Mouse (Mus musculus) forebrain, embryonic 12.5 days (tissue): ENCODE data around the gene Cdkn2d. TPM values are rescaled to one million over a fixed set of nuclear protein-coding genes. Genes with fewer than 3 reads are reported as not detected.

Experiments used
- ATAC-seq: fragments of 200-750 bp; cut with Nextera tagmentation; 2 replicates; pipeline ENCODE4 v1.8.0; 2017; ENCODE audit warnings: moderate TSS enrichment; ENCODE audit not compliant: low FRiP score
- H3K27ac ChIP-seq: fragments of 300-500 bp; sonication (generic); 2 replicates; pipeline ENCODE4 v1.5.1; 2016; ENCODE audit warnings: mild to moderate bottlenecking
- H3K27me3 ChIP-seq: fragments of 300-500 bp; sonication (generic); 2 replicates; pipeline ENCODE4 v1.6.1; 2016; ENCODE audit warnings: mild to moderate bottlenecking
- H3K36me3 ChIP-seq: fragments of 300-500 bp; sonication (generic); replicated peaks from 2 replicates; pipeline ENCODE4 v1.6.1; 2016; ENCODE audit warnings: mild to moderate bottlenecking
- H3K4me1 ChIP-seq: fragments of 300-500 bp; sonication (generic); 2 replicates; pipeline ENCODE4 v1.6.1; 2016
- H3K4me2 ChIP-seq: fragments of 300-500 bp; sonication (generic); 2 replicates; pipeline ENCODE4 v1.6.1; 2016; ENCODE audit warnings: mild to moderate bottlenecking, moderate library complexity
- H3K4me3 ChIP-seq: fragments of 300-500 bp; sonication (generic); replicated peaks from 2 replicates; pipeline ENCODE4 v1.5.1; 2016; ENCODE audit warnings: mild to moderate bottlenecking
- H3K9ac ChIP-seq: fragments of 300-500 bp; sonication (generic); 2 replicates; pipeline ENCODE4 v1.6.1; 2016; ENCODE audit warnings: mild to moderate bottlenecking
- H3K9me3 ChIP-seq: fragments of 300-500 bp; sonication (generic); 2 replicates; pipeline ENCODE4 v1.6.1; 2016
- WGBS: fragments of 180-500 bp; shearing (Covaris S2); methylation state at CpG from one replicate; pipeline ENCODE4 v1.1.7; 2016; 5-methylcytosine and 5-hydroxymethylcytosine counted together
- polyA plus RNA-seq: library from polyadenylated mRNA; unstranded; fragments of >200 nt; fragmentation: Nextera tagmentation; extraction: Ambion mirVana; gene quantifications from 2 replicates; pipeline ENCODE4 v1.2.1, GENCODE M21; 2016

The Cdkn2d gene
- polyA plus RNA-seq, 1 experiment from 2014 or later: 70.6 TPM

DNA sequence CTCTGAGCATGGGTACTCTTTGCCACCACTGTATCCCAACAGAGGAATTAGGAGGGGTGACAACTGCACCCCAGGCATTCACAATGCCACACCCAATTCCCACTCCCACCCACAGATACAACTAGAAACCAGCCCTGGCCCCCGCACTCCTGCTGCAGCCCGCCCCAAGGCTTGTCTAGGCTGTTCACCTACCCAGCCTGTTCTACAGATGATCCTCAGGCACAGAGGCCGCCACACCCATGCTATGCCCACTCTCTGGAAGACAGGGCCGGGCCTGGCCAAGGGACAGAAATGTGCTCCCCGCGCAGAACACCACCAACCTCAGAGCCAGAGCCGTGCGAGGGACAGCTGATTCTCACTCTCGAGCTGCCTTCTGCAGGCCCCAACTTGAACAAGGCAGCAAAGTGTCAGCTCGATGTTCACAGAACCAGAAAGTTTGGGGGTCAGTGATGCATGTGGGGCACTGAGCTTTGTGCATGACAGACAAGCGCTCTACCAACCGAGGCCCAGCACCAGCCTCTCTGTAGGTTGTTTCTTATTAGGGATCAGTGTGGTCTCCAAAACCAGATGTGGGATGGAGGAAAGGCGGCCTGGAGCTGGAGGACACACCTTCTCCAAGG, 40.0 kb downstream of the Cdkn2d start:
- no peak overlapping the region for H3K4me3 ChIP-seq
- no peak overlapping the region for H3K27ac ChIP-seq
- ATAC-seq: no peak
- 66% methylated on average over 13 of the region's 13 CpGs for WGBS
- peaks cover 65% of the 10 kb centered on the region for H3K27me3 ChIP-seq
- H3K4me1 ChIP-seq: peaks cover 3% of the 10 kb centered on the region; the same call in 1 of the 2 replicates
- H3K9ac ChIP-seq: no peak overlapping the region
- H3K9me3 ChIP-seq: no peaks in the 10 kb centered on the region
- H3K4me2 ChIP-seq: no peak overlapping the region
- H3K36me3 ChIP-seq: no peaks in the 10 kb centered on the region

DNA sequence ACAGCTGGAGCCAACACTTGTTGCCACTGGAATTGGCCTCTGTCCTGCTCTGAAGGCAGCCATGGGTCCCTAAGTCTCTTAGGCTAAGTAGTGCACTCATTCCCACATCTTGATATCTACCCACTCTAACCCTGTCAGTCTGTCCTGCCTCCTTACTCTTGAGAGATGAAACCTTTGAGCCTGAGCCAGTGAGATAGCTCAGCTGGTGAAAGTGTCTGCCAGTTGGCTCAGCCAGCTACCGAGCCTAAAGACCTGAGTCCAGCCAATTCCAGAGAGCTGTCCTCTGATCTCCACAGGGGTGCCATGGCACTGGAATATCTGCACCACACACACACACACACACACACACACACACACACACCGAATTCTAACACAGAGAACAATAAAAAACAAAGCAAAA, 40.7 kb downstream of the Cdkn2d start:
- ATAC-seq: no peak
- H3K9me3 ChIP-seq: no peaks in the 10 kb centered on the region
- 57% methylated on average over 2 of the region's 2 CpGs for WGBS
- H3K4me3 ChIP-seq: no peak overlapping the region
- peaks cover 3% of the 10 kb centered on the region; the same call in 1 of the 2 replicates for H3K4me1 ChIP-seq
- H3K36me3 ChIP-seq: no peaks in the 10 kb centered on the region
- H3K27ac ChIP-seq: no peak overlapping the region
- H3K4me2 ChIP-seq: no peak overlapping the region
- no peak overlapping the region for H3K9ac ChIP-seq
- peaks cover 73% of the 10 kb centered on the region for H3K27me3 ChIP-seq

DNA sequence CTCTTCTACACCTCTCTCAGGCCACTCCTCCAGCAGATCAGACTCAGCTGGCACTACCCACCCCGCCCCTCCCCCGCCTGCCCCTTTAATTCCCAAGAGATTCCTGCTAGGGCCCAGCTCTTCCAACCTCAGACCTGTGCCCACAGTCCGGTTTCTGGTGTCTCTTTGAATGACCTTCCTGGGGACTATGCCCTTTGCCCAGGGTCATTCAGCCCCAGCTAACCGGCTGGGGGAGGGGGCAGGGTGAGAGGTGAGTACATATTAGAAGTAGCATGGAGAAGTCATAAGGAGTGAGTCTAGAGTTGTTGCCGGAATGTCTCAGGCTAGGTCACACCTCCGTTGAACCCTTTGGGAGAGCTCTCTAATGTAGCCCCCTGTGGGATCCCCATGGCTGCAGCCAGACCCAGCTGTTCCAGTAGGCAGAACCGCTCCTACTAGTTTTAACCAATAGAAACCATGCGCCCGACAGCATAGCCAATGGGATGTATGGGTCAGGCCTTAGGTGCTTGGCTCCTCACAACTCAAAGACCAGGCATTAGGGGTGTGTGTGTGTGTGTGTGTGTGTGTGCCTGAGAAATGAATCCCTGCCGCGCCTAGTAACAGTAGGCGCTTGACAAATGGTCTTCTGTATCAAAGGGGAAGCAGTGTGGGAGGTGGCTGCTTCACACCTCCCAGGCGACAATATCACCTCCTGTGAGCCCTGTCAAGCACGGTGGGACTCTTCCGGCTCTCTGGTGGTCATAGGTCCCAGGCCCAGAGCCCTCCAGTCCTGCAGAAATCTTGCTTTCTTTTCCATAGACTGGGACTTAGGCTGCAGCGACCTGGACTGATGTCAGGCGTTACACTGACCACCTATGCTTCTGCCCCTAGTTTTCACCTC, 41.3 kb downstream of the Cdkn2d start:
- peaks cover 79% of the 10 kb centered on the region for H3K27me3 ChIP-seq
- 41% methylated on average over 17 of the region's 17 CpGs for WGBS
- ATAC-seq: no peak
- H3K36me3 ChIP-seq: no peaks in the 10 kb centered on the region
- H3K9ac ChIP-seq: no peak overlapping the region
- no peaks in the 10 kb centered on the region for H3K9me3 ChIP-seq
- H3K4me2 ChIP-seq: no peak overlapping the region
- no peak overlapping the region for H3K4me3 ChIP-seq
- peaks cover 8% of the 10 kb centered on the region for H3K4me1 ChIP-seq
- H3K27ac ChIP-seq: no peak overlapping the region

DNA sequence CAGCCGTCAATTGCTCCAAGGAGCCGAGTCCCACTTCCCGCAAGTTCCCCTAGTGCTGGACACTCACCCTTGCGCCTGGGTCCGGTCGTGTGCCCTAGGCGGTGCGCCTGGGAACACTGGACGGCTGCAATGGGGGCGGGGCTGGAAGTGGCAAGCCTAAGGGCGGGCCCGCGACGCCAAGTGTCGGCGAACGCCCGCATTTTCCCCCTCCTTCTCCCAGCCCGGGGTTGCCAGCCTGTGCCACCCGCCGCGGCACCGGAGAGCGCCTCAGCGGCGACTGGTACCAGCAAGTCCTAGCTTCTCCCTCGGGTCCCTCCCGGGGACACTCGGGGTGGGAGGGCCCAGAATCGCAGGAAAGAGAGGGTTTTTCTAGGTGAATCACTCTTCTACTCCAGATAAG, 42.9 kb downstream of the Cdkn2d start, which contains the start of gene S1pr5:
S1pr5 (minus strand) TSS at position 118 of the 400 bp plus-strand sequence.
- Histone ChIP-seq H3K27me3 (peaks cover 94% of the 10 kb centered on the region), H3K4me1 (peaks cover 21% of the 10 kb centered on the region), H3K27ac (no peak within 1 kb of the TSS), H3K4me3 (peak within 1 kb of the TSS; percentile 23), H3K9ac (0 out of 2 replicates have a peak within 1 kb of the TSS, but pooled peaks have one; percentile 12), H3K4me2 (peak within 1 kb of the TSS; percentile 26; the same call in 1 of the 2 replicates), H3K36me3 (no peaks in the 10 kb centered on the region), H3K9me3 (no peaks in the 10 kb centered on the region)
- WGBS: under 1% methylated on average over 30 of the region's 30 CpGs
- ATAC-seq: no peak

DNA sequence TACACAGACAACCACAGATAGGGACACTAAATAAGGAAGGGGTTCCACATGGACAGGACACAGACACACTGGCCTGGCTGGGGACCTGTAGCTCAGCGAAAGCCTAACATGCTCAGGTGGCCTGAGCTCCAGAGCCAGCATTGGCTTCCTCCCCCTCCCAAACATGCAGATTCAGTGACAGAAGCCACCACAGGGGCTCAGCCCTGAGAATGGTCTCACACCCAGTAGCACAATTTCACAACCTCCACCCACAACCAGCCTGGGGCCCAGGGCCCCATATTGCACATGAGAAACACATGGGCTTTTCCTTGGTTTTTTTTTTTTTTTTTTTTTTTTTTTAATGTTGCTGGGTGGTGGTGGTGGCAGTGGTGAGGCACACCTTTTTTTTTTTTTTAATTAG, 44.9 kb downstream of the Cdkn2d start:
- H3K4me2 ChIP-seq: no peak overlapping the region

DNA sequence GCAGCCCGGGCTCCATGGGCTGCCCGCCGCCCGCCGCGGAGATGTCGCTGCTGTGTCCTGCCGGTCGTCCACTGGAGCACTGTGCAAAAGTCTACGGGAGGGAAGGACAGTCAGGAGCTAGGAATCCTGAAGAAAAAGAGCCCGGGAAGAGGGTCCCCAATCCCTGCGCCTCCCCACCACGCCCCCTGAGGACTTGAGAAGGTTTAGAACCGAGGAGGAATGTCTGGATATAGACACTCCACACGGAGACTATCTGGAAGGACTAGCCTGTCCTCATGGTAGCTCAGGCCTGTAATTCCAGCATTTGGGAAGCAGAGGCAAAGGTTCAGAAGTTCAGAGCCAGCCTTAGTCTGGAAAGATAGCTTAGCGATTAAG, 46.1 kb downstream of the Cdkn2d start:
- Histone ChIP-seq H3K4me3 (peak overlapping the region; percentile 43), H3K4me1 (peaks cover 21% of the 10 kb centered on the region), H3K27me3 (peaks cover 94% of the 10 kb centered on the region), H3K9ac (peak overlapping the region; percentile 48), H3K27ac (no peak overlapping the region), H3K4me2 (peak overlapping the region; percentile 69), H3K9me3 (no peaks in the 10 kb centered on the region), H3K36me3 (no peaks in the 10 kb centered on the region)
- WGBS: under 1% methylated on average over 16 of the region's 16 CpGs
- ATAC-seq: no peak

More for the DNA sequence above, 44.9 kb downstream of the Cdkn2d start:
- WGBS: 81% methylated on average over 1 of the region's 1 CpGs
- Histone ChIP-seq H3K9ac (no peak overlapping the region), H3K9me3 (no peaks in the 10 kb centered on the region), H3K4me3 (no peak overlapping the region; the same call in 1 of the 2 replicates), H3K4me1 (peaks cover 21% of the 10 kb centered on the region), H3K27me3 (peaks cover 97% of the 10 kb centered on the region), H3K36me3 (no peaks in the 10 kb centered on the region), H3K27ac (no peak overlapping the region)
- ATAC-seq: no peak

DNA sequence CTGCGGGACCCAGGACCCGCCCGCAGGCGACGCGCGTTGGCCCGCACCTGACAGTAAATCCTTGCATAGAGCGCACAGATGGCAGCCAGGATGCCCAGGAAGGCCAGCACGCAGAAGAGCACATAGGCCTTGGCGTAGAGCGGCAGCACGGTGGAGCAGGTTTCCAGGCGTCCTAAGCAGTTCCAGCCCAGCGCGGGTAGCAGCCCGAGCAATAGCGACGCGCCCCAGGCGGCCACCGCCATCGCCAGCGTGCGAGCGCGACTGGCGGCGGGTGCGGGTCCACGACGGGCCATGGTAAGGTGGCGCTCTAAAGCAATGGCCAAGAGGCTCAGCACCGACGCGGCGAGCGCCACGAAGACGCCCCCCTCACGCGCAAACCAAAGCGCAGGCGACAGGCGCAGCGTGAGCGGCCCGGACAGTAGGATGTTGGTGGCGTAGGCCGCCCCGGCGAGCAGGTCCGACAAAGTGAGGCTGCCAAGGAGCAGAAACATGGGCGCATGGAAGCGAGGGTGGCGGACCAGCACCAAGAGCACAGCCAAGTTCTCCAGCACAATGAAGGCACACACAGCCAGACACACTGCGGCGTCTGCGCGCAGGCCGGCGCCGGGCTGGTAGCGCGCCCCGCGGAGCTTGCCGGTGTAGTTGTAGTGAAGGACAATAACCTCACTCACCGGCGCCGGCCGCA, 46.6 kb downstream of the Cdkn2d start:
- Histone ChIP-seq H3K4me2 (peak overlapping the region; percentile 69), H3K36me3 (no peaks in the 10 kb centered on the region), H3K27ac (no peak overlapping the region), H3K4me3 (peak overlapping the region; percentile 43), H3K9ac (peak overlapping the region; percentile 48), H3K9me3 (no peaks in the 10 kb centered on the region), H3K27me3 (peaks cover 90% of the 10 kb centered on the region), H3K4me1 (peaks cover 23% of the 10 kb centered on the region)
- ATAC-seq: no peak; the same call in 1 of the 2 replicates
- WGBS: under 1% methylated on average over 72 of the region's 72 CpGs

DNA sequence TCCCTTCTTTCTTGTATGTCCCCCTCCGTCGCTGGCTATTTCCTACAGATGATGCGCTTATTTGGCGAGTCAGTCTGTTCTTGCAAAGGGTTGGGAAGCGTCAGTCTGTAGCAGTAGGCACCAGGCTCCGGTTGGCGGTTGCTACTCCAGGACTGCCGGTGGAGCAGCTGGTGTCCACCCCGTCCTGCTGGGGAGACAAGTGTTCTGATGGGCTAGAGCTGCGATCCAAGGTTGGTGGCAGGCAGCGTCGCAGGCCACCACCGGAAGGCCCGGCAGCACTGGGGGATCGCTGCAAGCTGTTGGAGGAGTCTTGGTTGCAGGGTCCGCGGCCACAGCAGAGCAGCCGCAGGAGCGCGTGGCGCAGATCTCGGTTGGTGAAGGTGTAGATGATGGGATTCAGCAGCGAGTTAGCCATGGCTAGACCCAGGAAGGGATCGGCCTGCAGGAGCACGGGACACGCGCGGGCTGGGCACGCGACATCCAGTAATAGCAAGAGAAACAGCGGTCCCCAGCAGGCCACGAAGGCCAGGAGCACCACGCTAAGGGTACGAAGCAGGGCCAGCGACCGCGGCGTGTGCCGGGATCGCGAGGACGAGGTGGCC, 47.3 kb downstream of the Cdkn2d start:
- Histone ChIP-seq H3K4me3 (peak overlapping the region; percentile 43), H3K27me3 (peaks cover 83% of the 10 kb centered on the region), H3K27ac (no peak overlapping the region), H3K4me2 (peak overlapping the region; percentile 69), H3K9me3 (no peaks in the 10 kb centered on the region), H3K4me1 (peaks cover 27% of the 10 kb centered on the region), H3K9ac (peak overlapping the region; percentile 48), H3K36me3 (no peaks in the 10 kb centered on the region)
- no peak for ATAC-seq
- 4% methylated on average over 42 of the region's 42 CpGs for WGBS

DNA sequence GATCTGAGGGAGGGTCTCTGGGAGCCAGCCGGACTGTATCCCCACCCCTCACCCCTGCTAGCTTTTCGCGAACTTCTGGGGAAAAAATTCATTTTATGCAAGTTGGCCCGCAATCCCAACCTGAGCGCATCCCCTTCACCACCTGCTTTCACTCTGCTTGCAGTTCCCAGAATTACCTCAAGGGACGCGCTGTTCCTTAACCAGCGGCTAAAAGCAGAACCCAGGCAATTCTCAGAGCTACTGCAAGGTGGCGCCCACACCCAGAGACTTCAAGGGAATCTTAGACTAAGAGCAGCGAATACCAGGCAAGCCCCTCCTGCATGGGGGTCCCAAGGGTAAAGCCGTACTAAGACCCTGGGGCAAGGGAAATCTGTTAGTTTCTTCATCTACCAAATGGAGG, 49.9 kb downstream of the Cdkn2d start:
- Histone ChIP-seq H3K27ac (no peak overlapping the region), H3K9ac (no peak overlapping the region), H3K27me3 (peaks cover 59% of the 10 kb centered on the region), H3K4me3 (no peak overlapping the region), H3K9me3 (no peaks in the 10 kb centered on the region), H3K4me2 (no peak overlapping the region), H3K36me3 (no peaks in the 10 kb centered on the region), H3K4me1 (peaks cover 41% of the 10 kb centered on the region)
- no peak for ATAC-seq
- WGBS: 3% methylated on average over 11 of the region's 11 CpGs

DNA sequence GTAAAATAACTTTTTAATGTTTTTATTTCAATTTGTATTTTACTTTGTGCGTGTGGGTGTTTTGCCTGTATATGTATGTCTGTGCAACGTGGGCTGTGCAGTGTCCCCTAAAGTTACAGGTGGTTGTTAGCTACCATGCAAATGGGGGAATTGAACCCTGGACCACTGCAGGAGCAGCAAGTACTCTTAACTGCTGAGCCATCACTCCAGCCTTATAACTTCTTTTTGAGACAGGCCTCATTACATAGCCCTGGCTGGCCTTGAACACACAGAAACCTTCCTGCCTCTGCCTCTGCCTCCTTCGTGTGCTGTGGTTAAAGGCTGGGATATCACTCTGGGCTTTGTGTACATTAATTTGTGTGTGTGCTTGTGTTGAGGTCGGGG, 51.8 kb downstream of the Cdkn2d start:
- Histone ChIP-seq H3K9me3 (no peaks in the 10 kb centered on the region), H3K27me3 (peaks cover 40% of the 10 kb centered on the region), H3K36me3 (peaks cover 13% of the 10 kb centered on the region), H3K27ac (no peak overlapping the region; the same call in 1 of the 2 replicates), H3K4me1 (peaks cover 31% of the 10 kb centered on the region), H3K4me2 (peak overlapping the region; percentile 77), H3K9ac (peak overlapping the region; percentile 97), H3K4me3 (peak overlapping the region; percentile 86)
- 36% methylated on average over 4 of the region's 4 CpGs for WGBS
- ATAC-seq: no peak

DNA sequence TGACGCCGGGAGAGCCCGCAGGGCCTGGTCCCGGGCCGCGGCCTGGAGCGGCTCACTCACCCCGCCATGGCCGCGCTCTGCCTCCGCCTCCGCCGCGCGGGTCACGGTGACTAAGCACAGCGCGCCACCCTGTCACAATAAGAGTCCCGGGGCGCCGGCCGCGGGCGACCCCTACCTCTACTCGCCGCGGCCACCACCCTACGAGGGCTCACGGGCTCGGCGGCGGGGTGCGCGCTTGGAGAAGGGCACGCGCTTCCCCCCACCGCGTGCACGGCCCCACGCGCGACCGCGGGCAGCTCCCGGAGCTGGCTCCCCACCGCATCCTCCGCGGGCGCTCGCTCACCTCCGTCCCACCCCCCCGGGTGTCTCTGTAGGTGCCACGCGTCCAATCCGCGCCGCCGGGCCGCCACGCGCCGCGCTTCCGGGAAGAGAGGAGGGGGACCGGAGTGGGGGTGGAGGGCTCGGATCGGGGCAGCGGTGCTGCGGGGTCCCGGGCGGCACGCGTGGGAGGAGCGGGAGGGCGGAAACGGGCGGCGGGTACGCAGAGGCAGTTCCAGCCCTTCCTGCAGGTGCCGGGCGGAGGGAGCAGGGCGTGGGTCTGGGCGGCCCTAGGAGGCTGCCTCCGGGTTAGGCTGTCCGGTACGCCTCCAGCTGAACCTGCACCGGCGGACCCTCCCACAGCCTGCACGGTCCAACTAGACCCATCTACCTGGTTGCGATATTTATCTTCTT, 52.3 kb downstream of the Cdkn2d start, which contains the start of gene Keap1:
Keap1 (minus strand) TSS at position 629 of the 732 bp plus-strand sequence.
- WGBS: under 1% methylated on average over 66 of the region's 90 CpGs
- peaks cover 35% of the 10 kb centered on the region for H3K27me3 ChIP-seq
- peak; percentile 87 for ATAC-seq

More for the DNA sequence above, 52.3 kb downstream of the Cdkn2d start, which contains the start of gene Keap1:
- H3K9me3 ChIP-seq: no peaks in the 10 kb centered on the region
- H3K4me2 ChIP-seq: peak within 1 kb of the TSS; percentile 77
- peaks cover 26% of the 10 kb centered on the region for H3K4me1 ChIP-seq
- peak within 1 kb of the TSS; percentile 86 for H3K4me3 ChIP-seq
- H3K27ac ChIP-seq: peak within 1 kb of the TSS; percentile 88
- H3K36me3 ChIP-seq: peaks cover 18% of the 10 kb centered on the region
- peak within 1 kb of the TSS; percentile 97 for H3K9ac ChIP-seq
